ENCODE assay signal across 8 mouse cellular contexts in the genomic region with DNA sequence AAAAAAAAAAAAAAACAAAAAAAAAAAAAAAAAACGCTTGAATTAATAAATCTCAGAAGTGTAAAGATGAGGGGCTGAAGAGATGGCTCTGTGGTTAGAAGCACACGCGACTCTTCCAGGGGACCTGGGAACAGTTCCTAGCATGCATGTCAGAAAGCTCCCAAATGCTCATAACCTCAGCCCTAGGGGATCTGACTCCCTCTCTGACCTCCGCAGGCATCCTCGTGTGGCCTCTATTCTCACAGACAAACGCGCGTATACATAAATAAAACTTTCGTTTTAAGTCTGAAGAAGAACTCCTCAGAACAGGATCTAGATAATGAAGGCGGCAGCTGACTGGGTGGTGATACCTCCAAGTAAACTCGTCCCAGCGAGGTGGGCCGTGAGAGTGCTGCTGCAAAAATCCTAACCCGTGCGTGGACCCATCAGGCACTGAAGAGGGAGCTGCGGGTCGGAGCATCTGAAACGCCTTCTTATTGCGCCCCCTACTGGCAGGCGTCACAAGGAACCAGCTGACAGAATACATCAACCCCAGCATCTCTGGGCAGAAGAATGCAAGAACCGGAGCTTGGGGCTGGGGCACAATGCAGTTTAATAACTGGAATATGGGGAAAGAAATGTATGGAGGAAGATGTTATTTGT.
A peak's percentile ranks its signal among the peaks of the same experiment; 100 is the strongest.
DNase-seq lines count a peak whose midpoint lies in the region; ATAC-seq lines count a peak whose summit lies in the region.

No protein-coding gene starts in this region.

- H3K79me2 ChIP-seq in macrophage (ENCODE audit: inconsistent target): no peaks in the 10 kb centered on the region

- peak; percentile 62 for DNase-seq in adrenal gland, adult 2 months
- DNase-seq in cerebellum, postnatal 4 days (ENCODE audit: low spot score in 2 of 2): peak; percentile 70 to 84
- DNase-seq in gastrocnemius, adult 8-10 months (ENCODE audit: low spot score in 2 of 2): peak; percentile 15 to 25
- peak; percentile 56 for DNase-seq in induced T-regulatory cell, adult 2 months (ENCODE audit: low read depth)
- peak; percentile 63 to 66 for DNase-seq in left cerebral cortex, adult 8-10 months (ENCODE audit: low spot score in 2 of 2)
- peak; percentile 87 to 90 for DNase-seq in right cerebral cortex, postnatal 10 days (ENCODE audit: low spot score in 2 of 2)

- no peak overlapping the region for H3K27ac ChIP-seq in macrophage

- 11% methylated on average over 20 of the region's 21 CpGs for WGBS in macrophage (ENCODE audit: missing documents)

- H3K4me3 ChIP-seq in macrophage (ENCODE audit: inconsistent target): peak overlapping the region; percentile 10; the same call in 1 of the 2 replicates

- H3K36me3 ChIP-seq in macrophage (ENCODE audit: inconsistent target): no peaks in the 10 kb centered on the region

- no peak for ATAC-seq in activated CD4-positive, CD25-positive, alpha-beta regulatory T cell, adult 4 months

Comparison
In these comparisons a context has a peak if more than half of its experiments do, and no peak if none do; other contexts are left out.
1. DNase-seq: peak in every context shown above with its lines; median percentile 88 in right cerebral cortex, postnatal 10 days; 77 in cerebellum, postnatal 4 days; 64 in left cerebral cortex, adult 8-10 months; 62 in adrenal gland, adult 2 months; 56 in induced T-regulatory cell, adult 2 months; 20 in gastrocnemius, adult 8-10 months.